Mouse (Mus musculus) lung, embryonic 14.5 days (tissue): ENCODE measurements around the gene Gbf1. TPM values are rescaled to one million over a fixed set of nuclear protein-coding genes. Genes with fewer than 3 reads are reported as not detected.

Source experiments
- ATAC-seq: fragments of 200-750 bp; cut with Nextera tagmentation; 2 replicates; pipeline ENCODE4 v1.8.0; 2017; ENCODE audit warnings: mild to moderate bottlenecking, moderate TSS enrichment, moderate library complexity; ENCODE audit not compliant: insufficient read depth
- DNase-seq: peaks from one replicate; pipeline ENCODE4 v3.0.0-alpha.2; 2015
- H3K27ac ChIP-seq: fragments of 300-500 bp; sonication (generic); 2 replicates; pipeline ENCODE4 v1.5.1; 2014; ENCODE audit warnings: low read depth, mild to moderate bottlenecking, moderate library complexity
- H3K27me3 ChIP-seq: fragments of 300-500 bp; sonication (generic); 2 replicates; pipeline ENCODE4 v1.6.1; 2014; ENCODE audit warnings: low read length, control low read depth; ENCODE audit not compliant: insufficient read depth
- H3K36me3 ChIP-seq: fragments of 300-500 bp; sonication (generic); 2 replicates; pipeline ENCODE4 v1.6.1; 2014; ENCODE audit warnings: control low read depth; ENCODE audit not compliant: insufficient read depth
- H3K4me1 ChIP-seq: fragments of 300-500 bp; sonication (generic); 2 replicates; pipeline ENCODE4 v1.6.1; 2014; ENCODE audit warnings: antibody characterized with exemption, control low read depth; ENCODE audit not compliant: insufficient read depth
- H3K4me2 ChIP-seq: fragments of 300-500 bp; sonication (generic); 2 replicates; pipeline ENCODE4 v1.6.1; 2014; ENCODE audit warnings: mild to moderate bottlenecking
- H3K4me3 ChIP-seq: fragments of 300-500 bp; sonication (generic); 2 replicates; pipeline ENCODE4 v1.5.1; 2014; ENCODE audit warnings: low read depth, low read length
- H3K9ac ChIP-seq: fragments of 300-500 bp; sonication (generic); 2 replicates; pipeline ENCODE4 v1.6.1; 2014
- H3K9me3 ChIP-seq: fragments of 300-500 bp; sonication (generic); 2 replicates; pipeline ENCODE4 v1.6.1; 2016; ENCODE audit warnings: low read depth, low read length, control low read depth
- CTCF ChIP-seq: IDR thresholded peaks from 2 replicates; pipeline ENCODE4 v1.5.1; 2016; ENCODE audit warnings: antibody characterized with exemption, low read depth
- WGBS: fragments of 180-500 bp; shearing (Covaris S2); extraction: QIAGEN DNeasy Blood & Tissue Kit; methylation state at CpG from one replicate; pipeline ENCODE4 v1.1.7; 2014; 5-methylcytosine and 5-hydroxymethylcytosine counted together
- polyA plus RNA-seq: library from polyadenylated mRNA; unstranded; fragments of >200 nt; fragmentation: Nextera tagmentation; extraction: Ambion mirVana; gene quantifications from 2 replicates; pipeline ENCODE4 v1.2.1, GENCODE M21; 2014

The Gbf1 gene
- polyA plus RNA-seq: 63.6 and 66.4 TPM in 2 replicates

- Histone ChIP-seq H3K4me3 (peak within 1 kb of the TSS; percentile 86), H3K27ac (0 out of 2 replicates have a peak within 1 kb of the TSS, but pooled peaks have one; percentile 12), H3K4me2 (peak within 1 kb of the TSS; percentile 90), H3K36me3 (0 out of 2 replicates have a peak, but pooled peaks cover 5% of the 10 kb centered on the region), H3K9me3 (no peaks in the 10 kb centered on the region), H3K4me1 (peaks cover 15% of the 10 kb centered on the region; the same call in 1 of the 2 replicates), H3K27me3 (peaks cover 34% of the 10 kb centered on the region), H3K9ac (peak within 1 kb of the TSS; percentile 75)
- no peak for TF ChIP-seq CTCF
- ATAC-seq (peak; percentile 97), DNase-seq (peak; percentile 99)
- under 1% methylated on average over 37 of the region's 37 CpGs for WGBS
Observed at GRCm38 (mm10) chr19:46152127-46152803, at the start of gene Gbf1. TSS of gene Gbf1 (plus strand) at chr19:46152509.

GRCm38 (mm10) chr19:46103437-46104186 lies 48.7 kb upstream of the Gbf1 start:
- no peak overlapping the region for H3K27ac ChIP-seq
- H3K27me3 ChIP-seq: no peaks in the 10 kb centered on the region
- 61% methylated on average over 6 of the region's 6 CpGs for WGBS
- H3K4me2 ChIP-seq: no peak overlapping the region
- no peak overlapping the region for H3K4me3 ChIP-seq
- no peaks in the 10 kb centered on the region for H3K36me3 ChIP-seq
- H3K9me3 ChIP-seq: no peaks in the 10 kb centered on the region
- TF ChIP-seq CTCF: no peak
- no peaks in the 10 kb centered on the region for H3K4me1 ChIP-seq
- ATAC-seq (no peak), DNase-seq (peak; percentile 37)
- no peak overlapping the region for H3K9ac ChIP-seq

GRCm38 (mm10) chr19:46104187-46104557 lies 48.1 kb upstream of the Gbf1 start:
- H3K9me3 ChIP-seq: no peaks in the 10 kb centered on the region
- WGBS: 57% methylated on average over 2 of the region's 2 CpGs
- H3K4me3 ChIP-seq: no peak overlapping the region
- no peaks in the 10 kb centered on the region for H3K27me3 ChIP-seq
- H3K4me2 ChIP-seq: no peak overlapping the region
- H3K9ac ChIP-seq: no peak overlapping the region
- no peaks in the 10 kb centered on the region for H3K4me1 ChIP-seq
- no peak for TF ChIP-seq CTCF
- no peaks in the 10 kb centered on the region for H3K36me3 ChIP-seq
- DNase-seq (no peak), ATAC-seq (no peak)
- H3K27ac ChIP-seq: no peak overlapping the region

- ATAC-seq (no peak), DNase-seq (no peak)
- Histone ChIP-seq H3K27ac (no peak overlapping the region), H3K4me1 (no peaks in the 10 kb centered on the region), H3K9me3 (no peaks in the 10 kb centered on the region), H3K36me3 (no peaks in the 10 kb centered on the region), H3K9ac (no peak overlapping the region), H3K4me2 (no peak overlapping the region), H3K27me3 (no peaks in the 10 kb centered on the region), H3K4me3 (no peak overlapping the region)
- 80% methylated on average over 2 of the region's 2 CpGs for WGBS
- TF ChIP-seq CTCF: no peak
Observed at GRCm38 (mm10) chr19:46110214-46110613, 42.1 kb upstream of the Gbf1 start.

- DNase-seq (no peak), ATAC-seq (no peak)
- H3K4me3 ChIP-seq: no peak overlapping the region
- no peak for TF ChIP-seq CTCF
- no peak overlapping the region for H3K27ac ChIP-seq
- H3K4me1 ChIP-seq: no peaks in the 10 kb centered on the region
- H3K27me3 ChIP-seq: no peaks in the 10 kb centered on the region
- H3K36me3 ChIP-seq: no peaks in the 10 kb centered on the region
- no peak overlapping the region for H3K9ac ChIP-seq
- WGBS: 81% methylated on average over 5 of the region's 5 CpGs
- H3K9me3 ChIP-seq: no peaks in the 10 kb centered on the region
- H3K4me2 ChIP-seq: no peak overlapping the region
Observed at GRCm38 (mm10) chr19:46110781-46111180, 41.5 kb upstream of the Gbf1 start.

GRCm38 (mm10) chr19:46114617-46115016 lies 37.7 kb upstream of the Gbf1 start:
- ATAC-seq: no peak
- TF ChIP-seq CTCF: no peak
- Histone ChIP-seq H3K9me3 (no peaks in the 10 kb centered on the region), H3K4me2 (no peak overlapping the region), H3K4me3 (no peak overlapping the region), H3K36me3 (no peaks in the 10 kb centered on the region), H3K27me3 (no peaks in the 10 kb centered on the region), H3K27ac (no peak overlapping the region), H3K4me1 (no peaks in the 10 kb centered on the region), H3K9ac (no peak overlapping the region)
- WGBS: 40% methylated on average over 4 of the region's 4 CpGs
- peak; percentile 12 for DNase-seq

- Histone ChIP-seq H3K9ac (no peak overlapping the region), H3K4me3 (no peak overlapping the region), H3K9me3 (no peaks in the 10 kb centered on the region), H3K27ac (no peak overlapping the region), H3K4me1 (no peaks in the 10 kb centered on the region), H3K36me3 (no peaks in the 10 kb centered on the region), H3K4me2 (no peak overlapping the region), H3K27me3 (no peaks in the 10 kb centered on the region)
- no peak for TF ChIP-seq CTCF
- 83% methylated on average over 3 of the region's 3 CpGs for WGBS
- DNase-seq: no peak
- no peak for ATAC-seq
Observed at GRCm38 (mm10) chr19:46119458-46119857, 32.9 kb upstream of the Gbf1 start.
